ENCODE assay signal across 17 mouse cellular contexts in the genomic region with DNA sequence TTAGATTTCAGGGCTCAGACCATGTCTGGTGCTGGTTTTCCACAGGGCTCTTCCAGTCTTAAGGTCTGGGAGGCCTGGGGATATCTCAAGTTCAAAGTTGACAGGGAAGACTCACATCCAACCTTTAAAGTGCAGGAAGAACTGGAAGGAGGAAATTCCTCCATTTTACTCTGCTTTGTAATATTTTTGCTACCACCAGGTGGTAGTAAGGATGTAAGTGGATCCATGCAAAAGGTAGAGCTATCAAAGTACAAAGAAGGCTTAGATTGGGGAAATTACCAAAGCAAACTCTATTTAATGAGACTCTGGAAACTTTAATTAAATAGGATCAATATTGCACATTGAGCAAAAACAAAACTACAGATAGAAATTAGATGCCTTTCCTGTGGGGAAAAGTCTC.
DNase-seq lines count a peak whose midpoint lies in the region; ATAC-seq and TF ChIP-seq lines count a peak whose summit lies in the region.
"Had no signal": no experiment of that assay in that cellular context is flagged by ENCODE, and none has a peak within 500 bp of the region (broad histone marks: within the 10 kb centered on the region; RNA-seq: fewer than 3 reads in every experiment).

No protein-coding gene starts in this region.

- no peaks in the 10 kb centered on the region for H3K9me3 ChIP-seq in forebrain, postnatal 0 days (ENCODE audit: low read length)
- H3K9me3 ChIP-seq in forebrain, embryonic 16.5 days (ENCODE audit: control insufficient read depth, low read length) = no peaks in the 10 kb centered on the region
- H3K9me3 ChIP-seq: forebrain, embryonic 12.5 days; heart, embryonic 12.5 days; limb, embryonic 12.5 days; midbrain, embryonic 12.5 days had no signal

- TF ChIP-seq CTCF in forebrain, postnatal 0 days (IDR thresholded peaks at IDR 0.05; ENCODE audit: low read depth) = peak; percentile 50
- peak; percentile 66 for TF ChIP-seq CTCF in layer of hippocampus, adult 2 months (conservative IDR thresholded peaks at IDR 0.05)

- H3K4me1 ChIP-seq in forebrain, postnatal 0 days (ENCODE audit: insufficient read depth) = no peaks in the 10 kb centered on the region
- no peaks in the 10 kb centered on the region for H3K4me1 ChIP-seq in forebrain, embryonic 16.5 days (replicated peaks; ENCODE audit: control insufficient read depth, insufficient read depth, low read length)
- H3K4me1 ChIP-seq: forebrain, embryonic 12.5 days; heart, embryonic 12.5 days; limb, embryonic 12.5 days; midbrain, embryonic 12.5 days had no signal

- H3K27me3 ChIP-seq in forebrain, postnatal 0 days (ENCODE audit: insufficient read depth, low read length) = no peaks in the 10 kb centered on the region
- H3K27me3 ChIP-seq in forebrain, embryonic 16.5 days (replicated peaks; ENCODE audit: control insufficient read depth, insufficient read depth, low read length) = no peaks in the 10 kb centered on the region
- H3K27me3 ChIP-seq: forebrain, embryonic 12.5 days; heart, embryonic 12.5 days; limb, embryonic 12.5 days; midbrain, embryonic 12.5 days had no signal

- H3K4me3 ChIP-seq in forebrain, postnatal 0 days (ENCODE audit: low read depth, low read length) = no peak overlapping the region
- no peak overlapping the region for H3K4me3 ChIP-seq in forebrain, embryonic 16.5 days (replicated peaks; ENCODE audit: low read length)
- no peak overlapping the region for H3K4me3 ChIP-seq in layer of hippocampus, adult 2 months
- H3K4me3 ChIP-seq: forebrain, embryonic 12.5 days; heart, embryonic 12.5 days; limb, embryonic 12.5 days; midbrain, embryonic 12.5 days had no signal

- H3K36me3 ChIP-seq in forebrain, postnatal 0 days (ENCODE audit: insufficient read depth) = no peaks in the 10 kb centered on the region
- no peaks in the 10 kb centered on the region for H3K36me3 ChIP-seq in forebrain, embryonic 16.5 days (ENCODE audit: control insufficient read depth, insufficient read depth)
- H3K36me3 ChIP-seq: forebrain, embryonic 12.5 days; heart, embryonic 12.5 days; limb, embryonic 12.5 days; midbrain, embryonic 12.5 days had no signal

- no peak overlapping the region for H3K27ac ChIP-seq in forebrain, postnatal 0 days (ENCODE audit: low read depth, low read length)
- H3K27ac ChIP-seq in forebrain, embryonic 16.5 days (ENCODE audit: low read length) = no peak overlapping the region
- H3K27ac ChIP-seq in layer of hippocampus, adult 2 months = no peak overlapping the region
- H3K27ac ChIP-seq: forebrain, embryonic 12.5 days; limb, embryonic 12.5 days; macrophage; midbrain, embryonic 12.5 days had no signal

- H3K9ac ChIP-seq in forebrain, postnatal 0 days = no peak overlapping the region
- no peak overlapping the region for H3K9ac ChIP-seq in forebrain, embryonic 16.5 days (replicated peaks; ENCODE audit: low read depth, low read length)
- H3K9ac ChIP-seq: forebrain, embryonic 12.5 days; heart, embryonic 12.5 days; limb, embryonic 12.5 days; midbrain, embryonic 12.5 days had no signal

- peak; percentile 14 for DNase-seq in forebrain, postnatal 0 days
- no peak for DNase-seq in layer of hippocampus, adult 2 months (ENCODE audit: low spot score in 2 of 2)
- no peak for DNase-seq in layer of hippocampus, postnatal 10 days (ENCODE audit: low spot score in 2 of 2)
- DNase-seq in 3T3-L1 (ENCODE audit: low read depth, low spot score) = peak; percentile 13
- DNase-seq in R1 (ENCODE audit: low read depth, low spot score) = peak; percentile 6
- DNase-seq in cerebellum, adult 8-10 months = no peak
- DNase-seq: adrenal gland, adult 8-10 months; cerebellum, adult 11 months; cerebellum, postnatal 36 days; heart, postnatal 36 days had no signal

- ATAC-seq in forebrain, postnatal 0 days = no peak
- no peak for ATAC-seq in forebrain, embryonic 16.5 days
- ATAC-seq: hindbrain, embryonic 16.5 days had no signal

- no peak overlapping the region for H3K4me2 ChIP-seq in forebrain, postnatal 0 days (ENCODE audit: low read depth)
- H3K4me2 ChIP-seq in forebrain, embryonic 16.5 days (ENCODE audit: low read length) = no peak overlapping the region
- H3K4me2 ChIP-seq: forebrain, embryonic 12.5 days; heart, embryonic 12.5 days; limb, embryonic 12.5 days; midbrain, embryonic 12.5 days had no signal

Comparison
In these comparisons a context has a peak if more than half of its experiments do, and no peak if none do; other contexts are left out.
1. DNase-seq: peak in forebrain, postnatal 0 days (single experiment), 3T3-L1 (single experiment) and R1 (single experiment); none in layer of hippocampus, adult 2 months (0 of 2), layer of hippocampus, postnatal 10 days (0 of 2) and cerebellum, adult 8-10 months (single experiment).